Mouse (Mus musculus): Measurements from ENCODE around the gene Wfdc3. TPM values are rescaled to one million over a fixed set of nuclear protein-coding genes. Genes with fewer than 3 reads are reported as not detected.
A peak's percentile ranks its signal among the peaks of the same experiment; 100 is the strongest.

The Wfdc3 gene
- polyA plus RNA-seq, 1 experiment, result 1.0 TPM

- Histone ChIP-seq H3K4me3 (ENCODE audit: insufficient read depth, low read depth, low read length) (no peak overlapping the region), H3K36me3 (ENCODE audit: control insufficient read depth, insufficient read depth, low read length) (peaks cover 7% of the 10 kb centered on the region; the same call in 1 of the 2 replicates), H3K27me3 (replicated peaks; ENCODE audit: control insufficient read depth, insufficient read depth, low read length) (no peaks in the 10 kb centered on the region), H3K27ac (ENCODE audit: insufficient read depth, low read depth, low read length) (no peak overlapping the region), H3K4me1 (ENCODE audit: control insufficient read depth, insufficient read depth, low read length) (no peaks in the 10 kb centered on the region)
- no peak for DNase-seq
- 82% methylated on average over 11 of the region's 11 CpGs for WGBS
- TF ChIP-seq POLR2A (IDR thresholded peaks at IDR 0.05; ENCODE audit: low read depth, low read length), result no peak
- TF ChIP-seq CTCF (conservative IDR thresholded peaks at IDR 0.05; ENCODE audit: insufficient read depth, insufficient read length, low read depth, low read length), result no peak
These were observed 12.1 kb upstream of the Wfdc3 start for GRCm38 (mm10) chr2:164757841-164758240.

GRCm38 (mm10) chr2:164754800-164755199, 9.1 kb upstream of the Wfdc3 start:
- 73% methylated on average over 2 of the region's 2 CpGs for WGBS
- DNase-seq, result no peak
- no peak for TF ChIP-seq CTCF (conservative IDR thresholded peaks at IDR 0.05; ENCODE audit: insufficient read depth, insufficient read length, low read depth, low read length)
- TF ChIP-seq POLR2A (IDR thresholded peaks at IDR 0.05; ENCODE audit: low read depth, low read length), result no peak
- Histone ChIP-seq H3K36me3 (ENCODE audit: control insufficient read depth, insufficient read depth, low read length) (peaks cover 7% of the 10 kb centered on the region), H3K4me1 (ENCODE audit: control insufficient read depth, insufficient read depth, low read length) (no peaks in the 10 kb centered on the region), H3K27me3 (replicated peaks; ENCODE audit: control insufficient read depth, insufficient read depth, low read length) (no peaks in the 10 kb centered on the region), H3K27ac (ENCODE audit: insufficient read depth, low read depth, low read length) (no peak overlapping the region), H3K4me3 (ENCODE audit: insufficient read depth, low read depth, low read length) (no peak overlapping the region)

GRCm38 (mm10) chr2:164754105-164754504, 8.4 kb upstream of the Wfdc3 start:
- no peak overlapping the region for H3K27ac ChIP-seq (ENCODE audit: insufficient read depth, low read depth, low read length)
- no peaks in the 10 kb centered on the region for H3K4me1 ChIP-seq (ENCODE audit: control insufficient read depth, insufficient read depth, low read length)
- TF ChIP-seq CTCF (conservative IDR thresholded peaks at IDR 0.05; ENCODE audit: insufficient read depth, insufficient read length, low read depth, low read length) (no peak), POLR2A (IDR thresholded peaks at IDR 0.05; ENCODE audit: low read depth, low read length) (no peak)
- H3K27me3 ChIP-seq (replicated peaks; ENCODE audit: control insufficient read depth, insufficient read depth, low read length), result no peaks in the 10 kb centered on the region
- no peak for DNase-seq
- peaks cover 7% of the 10 kb centered on the region for H3K36me3 ChIP-seq (ENCODE audit: control insufficient read depth, insufficient read depth, low read length)
- WGBS, result 71% methylated on average over 11 of the region's 11 CpGs
- H3K4me3 ChIP-seq (ENCODE audit: insufficient read depth, low read depth, low read length), result no peak overlapping the region

DNA sequence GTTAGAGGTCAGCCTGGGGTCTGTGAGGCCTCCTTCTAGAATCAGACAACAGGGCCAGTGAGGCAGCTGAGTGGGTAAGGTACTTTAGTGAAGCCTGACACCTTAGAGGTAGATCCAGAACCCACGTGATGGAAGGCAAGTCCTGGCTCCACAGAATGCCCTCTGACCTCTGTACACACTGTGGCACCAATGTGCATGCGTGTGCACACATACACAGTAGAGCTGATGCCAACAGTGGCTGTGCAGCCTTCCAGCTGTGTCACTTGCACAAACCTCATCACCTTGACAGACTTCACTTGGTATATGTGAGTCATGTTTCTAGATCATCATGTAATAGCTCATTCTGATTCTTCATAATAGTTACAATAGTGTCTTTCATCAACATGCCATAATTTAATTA, 6.7 kb upstream of the Wfdc3 start:
- no peak overlapping the region for H3K4me3 ChIP-seq (ENCODE audit: insufficient read depth, low read depth, low read length)
- H3K27me3 ChIP-seq (replicated peaks; ENCODE audit: control insufficient read depth, insufficient read depth, low read length), result no peaks in the 10 kb centered on the region
- peaks cover 5% of the 10 kb centered on the region for H3K36me3 ChIP-seq (ENCODE audit: control insufficient read depth, insufficient read depth, low read length)
- 85% methylated on average over 2 of the region's 2 CpGs for WGBS
- no peak for DNase-seq
- H3K4me1 ChIP-seq (ENCODE audit: control insufficient read depth, insufficient read depth, low read length), result no peaks in the 10 kb centered on the region
- no peak overlapping the region for H3K27ac ChIP-seq (ENCODE audit: insufficient read depth, low read depth, low read length)
- TF ChIP-seq POLR2A (IDR thresholded peaks at IDR 0.05; ENCODE audit: low read depth, low read length), result no peak
- TF ChIP-seq CTCF (conservative IDR thresholded peaks at IDR 0.05; ENCODE audit: insufficient read depth, insufficient read length, low read depth, low read length), result no peak

DNA sequence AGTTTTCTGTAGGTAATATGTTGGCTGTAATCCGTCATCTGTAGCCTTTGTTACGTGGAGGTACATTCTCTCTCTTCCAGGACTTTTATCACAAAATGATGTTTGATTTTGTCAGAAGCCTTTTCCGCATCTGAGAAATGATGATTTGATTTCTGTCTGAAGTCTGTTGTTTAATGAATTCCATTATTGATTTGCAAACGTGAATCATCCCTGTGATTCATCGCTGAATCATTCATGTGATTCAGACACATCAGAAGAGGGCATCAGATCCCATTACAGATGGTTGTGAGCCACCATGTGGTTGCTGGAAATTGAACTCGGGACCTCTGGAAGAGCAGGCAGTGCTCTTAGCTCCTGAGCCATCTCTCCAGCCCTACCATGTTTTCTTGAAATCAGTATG, 3.3 kb upstream of the Wfdc3 start:
- WGBS, result 85% methylated on average over 6 of the region's 6 CpGs
- DNase-seq, result no peak
- Histone ChIP-seq H3K27ac (ENCODE audit: insufficient read depth, low read depth, low read length) (no peak overlapping the region), H3K4me3 (ENCODE audit: insufficient read depth, low read depth, low read length) (no peak overlapping the region), H3K36me3 (ENCODE audit: control insufficient read depth, insufficient read depth, low read length) (no peaks in the 10 kb centered on the region; the same call in 1 of the 2 replicates), H3K4me1 (ENCODE audit: control insufficient read depth, insufficient read depth, low read length) (peaks cover 9% of the 10 kb centered on the region; the same call in 1 of the 2 replicates), H3K27me3 (replicated peaks; ENCODE audit: control insufficient read depth, insufficient read depth, low read length) (no peaks in the 10 kb centered on the region)
- TF ChIP-seq POLR2A (IDR thresholded peaks at IDR 0.05; ENCODE audit: low read depth, low read length), result no peak
- TF ChIP-seq CTCF (conservative IDR thresholded peaks at IDR 0.05; ENCODE audit: insufficient read depth, insufficient read length, low read depth, low read length), result no peak

GRCm38 (mm10) chr2:164748191-164748590, 2.5 kb upstream of the Wfdc3 start:
- TF ChIP-seq POLR2A (IDR thresholded peaks at IDR 0.05; ENCODE audit: low read depth, low read length) (no peak), CTCF (conservative IDR thresholded peaks at IDR 0.05; ENCODE audit: insufficient read depth, insufficient read length, low read depth, low read length) (no peak)
- WGBS, result 80% methylated on average over 4 of the region's 4 CpGs
- no peak overlapping the region for H3K27ac ChIP-seq (ENCODE audit: insufficient read depth, low read depth, low read length)
- no peak for DNase-seq
- H3K4me3 ChIP-seq (ENCODE audit: insufficient read depth, low read depth, low read length), result no peak overlapping the region
- H3K27me3 ChIP-seq (replicated peaks; ENCODE audit: control insufficient read depth, insufficient read depth, low read length), result no peaks in the 10 kb centered on the region
- peaks cover 9% of the 10 kb centered on the region; the same call in 1 of the 2 replicates for H3K4me1 ChIP-seq (ENCODE audit: control insufficient read depth, insufficient read depth, low read length)
- H3K36me3 ChIP-seq (ENCODE audit: control insufficient read depth, insufficient read depth, low read length), result no peaks in the 10 kb centered on the region; the same call in 1 of the 2 replicates

DNA sequence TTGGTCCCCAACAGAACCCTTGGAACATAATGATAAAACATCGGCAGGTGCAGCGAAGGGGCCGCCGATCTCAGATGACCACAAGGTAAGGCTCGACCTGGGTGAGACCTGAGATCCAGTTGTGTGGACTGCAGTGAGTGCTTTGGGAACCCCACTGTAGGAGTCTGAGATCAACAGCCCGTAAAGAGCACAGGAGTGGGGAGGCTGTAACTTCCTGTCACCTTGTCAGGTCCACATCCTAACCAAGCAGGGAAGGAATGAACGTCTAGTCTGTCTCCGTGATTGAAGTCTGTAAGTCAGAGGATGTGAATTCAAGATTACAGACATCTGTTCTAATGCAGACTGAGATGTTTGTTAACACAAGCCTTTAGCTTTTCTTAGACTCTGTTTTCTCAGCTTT, 962 bp upstream of the Wfdc3 start:
- no peak for TF ChIP-seq CTCF (conservative IDR thresholded peaks at IDR 0.05; ENCODE audit: insufficient read depth, insufficient read length, low read depth, low read length)
- no peak for TF ChIP-seq POLR2A (IDR thresholded peaks at IDR 0.05; ENCODE audit: low read depth, low read length)
- WGBS, result 27% methylated on average over 8 of the region's 8 CpGs

More for the DNA sequence above, 962 bp upstream of the Wfdc3 start:
- Histone ChIP-seq H3K4me3 (ENCODE audit: insufficient read depth, low read depth, low read length) (peak overlapping the region; percentile 72), H3K27me3 (replicated peaks; ENCODE audit: control insufficient read depth, insufficient read depth, low read length) (no peaks in the 10 kb centered on the region), H3K4me1 (ENCODE audit: control insufficient read depth, insufficient read depth, low read length) (peaks cover 9% of the 10 kb centered on the region; the same call in 1 of the 2 replicates), H3K36me3 (ENCODE audit: control insufficient read depth, insufficient read depth, low read length) (no peaks in the 10 kb centered on the region), H3K27ac (ENCODE audit: insufficient read depth, low read depth, low read length) (no peak overlapping the region)
- DNase-seq, result no peak
